Mouse (Mus musculus): ENCODE results near the gene Heyl. TPM values are rescaled to one million over a fixed set of nuclear protein-coding genes. Genes with fewer than 3 reads are reported as not detected.

Gene Heyl
- polyA plus RNA-seq, 1 experiment from 2014 or later, result not detected

DNA sequence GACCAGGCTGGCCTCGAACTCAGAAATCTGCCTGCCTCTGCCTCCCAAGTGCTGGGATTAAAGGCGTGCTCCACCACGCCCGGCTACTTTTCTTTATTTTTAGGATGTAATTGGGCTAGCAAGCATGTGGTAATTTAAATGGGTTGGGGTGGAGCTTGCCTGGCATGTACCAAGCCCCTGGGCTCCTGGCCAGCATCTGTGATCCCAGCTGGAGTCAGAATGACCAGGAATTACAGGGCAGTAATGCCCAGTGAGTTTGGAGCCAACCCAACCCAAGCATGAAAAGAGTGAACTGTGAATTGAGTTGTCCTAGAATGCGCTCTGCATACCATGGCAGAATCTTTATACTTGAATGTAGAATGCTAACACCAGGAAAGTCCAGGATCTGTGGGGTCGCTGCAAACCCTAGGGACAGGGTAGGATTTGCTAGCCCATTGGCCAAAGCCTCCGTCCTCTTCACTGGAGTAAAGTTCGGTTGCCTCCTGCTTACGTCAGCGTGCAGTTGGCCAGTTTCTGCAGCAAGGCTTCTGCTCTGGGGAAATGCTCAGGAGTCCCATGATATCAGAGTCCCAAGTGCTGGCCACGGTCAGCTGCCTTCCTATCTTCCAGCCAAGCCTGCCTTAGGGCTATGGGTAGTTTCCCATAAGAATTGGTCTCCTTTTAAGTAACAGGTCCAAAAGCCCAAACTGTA lies 65.8 kb downstream of the Heyl start:
- DNase-seq (ENCODE audit: low read depth, low spot score), result no peak
- H3K27me3 ChIP-seq, result no peaks in the 10 kb centered on the region
- TF ChIP-seq CTCF (IDR thresholded peaks at IDR 0.05), result no peak
- CTCF ChIA-PET, result no interaction called here
- ATAC-seq, result no peak
- in situ Hi-C loops (cut with MboI; ENCODE audit: low pct_unique_long_range_greater_than_20kb), result no loop called here
- POLR2A ChIA-PET, result no interaction called here

Other genes with a start within 250 kb of the Heyl start
- 0.19 TPM for gene Mycl, start 237.9 kb upstream of the Heyl start, polyA plus RNA-seq (2021)
- gene Trit1, start 217.0 kb upstream of the Heyl start, polyA plus RNA-seq (2021), result 12.9 TPM
- 0.06 TPM for gene Bmp8b, start 128.4 kb upstream of the Heyl start, polyA plus RNA-seq (2021)
- not detected for gene Oxct2b, start 117.3 kb upstream of the Heyl start, polyA plus RNA-seq (2021)
- gene Ppie, start 93.6 kb upstream of the Heyl start, polyA plus RNA-seq (2021), result 37.2 TPM
- gene Hpcal4, start 50.3 kb upstream of the Heyl start, polyA plus RNA-seq (2021), result not detected
- gene Nt5c1a, start 32.1 kb upstream of the Heyl start, polyA plus RNA-seq (2021), result not detected
- gene Pabpc4, start 28.8 kb downstream of the Heyl start, polyA plus RNA-seq (2021), result 59.9 TPM
- gene Oxct2a, start 90.1 kb downstream of the Heyl start, polyA plus RNA-seq (2021), result not detected
- not detected for gene Bmp8a, start 109.7 kb downstream of the Heyl start, polyA plus RNA-seq (2021)

All from Patski (cell line).